Mouse (Mus musculus): ENCODE measurements around the gene Slc24a3.

Slc24a3 gene

DNA sequence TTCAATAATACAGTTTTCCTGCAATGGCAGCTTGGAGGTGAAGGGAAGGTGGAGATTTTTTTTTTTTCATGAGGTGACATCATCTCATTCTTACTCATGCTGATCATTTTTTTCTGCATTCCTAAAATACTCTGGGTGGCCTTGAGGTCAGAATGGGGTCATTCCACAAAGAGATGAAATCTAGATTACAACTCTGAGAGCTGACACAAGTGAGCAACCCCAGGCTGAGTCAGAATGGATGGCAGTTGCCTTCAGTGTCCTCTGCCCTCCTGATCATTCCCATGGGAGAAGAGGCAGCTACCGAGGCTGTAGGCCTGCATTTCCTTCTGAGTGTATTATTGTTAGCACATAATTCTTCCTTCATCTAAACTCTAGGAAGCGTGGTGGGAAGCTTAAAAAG lies 116.2 kb downstream of the Slc24a3 start:
- in situ Hi-C loops (cut with MboI): no loop called here

DNA sequence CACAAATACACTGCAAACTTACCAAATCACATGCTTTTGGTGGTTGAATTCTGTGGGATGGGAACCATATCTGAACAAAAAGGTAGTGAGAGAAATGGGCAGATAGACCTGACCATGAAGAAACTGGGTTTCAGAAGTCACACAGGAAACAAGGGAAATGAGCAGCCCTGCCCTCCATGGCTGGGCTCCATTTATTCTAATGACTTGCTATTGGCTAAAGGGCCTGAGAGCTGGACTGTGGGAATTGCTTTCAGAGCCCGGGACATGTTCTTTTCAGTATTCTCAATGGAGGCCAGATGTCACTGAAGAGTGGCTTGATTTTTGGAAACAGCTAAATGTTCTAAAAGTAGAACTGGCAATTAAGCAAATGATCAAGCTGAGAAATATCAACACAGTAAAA lies 120.9 kb downstream of the Slc24a3 start:
- in situ Hi-C loops (cut with MboI): no loop called here

DNA sequence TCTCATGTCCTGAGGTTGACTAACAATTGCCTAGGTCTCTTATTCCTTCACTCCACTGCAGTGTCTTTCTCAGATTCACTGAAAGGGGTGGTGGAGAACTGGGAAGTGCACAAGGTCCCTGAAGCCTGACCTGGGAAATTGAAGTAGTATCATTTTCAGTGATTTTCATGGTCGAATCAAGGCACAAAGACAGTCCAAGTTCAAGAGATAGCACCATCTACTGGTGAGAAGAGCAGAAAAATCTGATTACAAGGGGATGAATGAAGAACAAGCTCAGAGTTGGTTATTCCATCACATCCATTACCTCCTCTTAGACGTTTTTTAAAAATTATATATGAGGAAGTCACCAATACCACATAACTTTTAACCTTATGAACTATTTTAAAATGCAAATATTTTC lies 123.9 kb downstream of the Slc24a3 start:
- in situ Hi-C loops (cut with MboI): no loop called here

DNA sequence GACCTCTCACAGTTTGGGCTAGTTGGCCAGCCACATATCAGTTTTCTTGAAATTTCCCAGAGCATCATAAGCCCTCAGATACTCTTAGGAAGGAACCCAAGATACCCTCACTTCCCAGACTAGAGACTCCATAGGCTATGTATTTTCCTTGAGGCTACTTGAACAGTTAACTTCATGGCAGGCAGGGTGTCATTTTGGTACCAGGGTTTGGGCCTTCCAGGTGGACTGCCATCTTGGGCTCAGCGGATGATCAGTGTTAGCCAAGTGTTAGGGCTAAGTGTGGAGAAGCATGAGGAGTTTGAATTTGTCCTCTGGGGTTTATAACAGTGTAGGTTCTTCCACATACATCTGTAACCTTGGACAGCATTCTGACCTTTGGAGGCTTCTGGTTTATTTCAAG lies 124.6 kb downstream of the Slc24a3 start:
- in situ Hi-C loops (cut with MboI): no loop called here

DNA sequence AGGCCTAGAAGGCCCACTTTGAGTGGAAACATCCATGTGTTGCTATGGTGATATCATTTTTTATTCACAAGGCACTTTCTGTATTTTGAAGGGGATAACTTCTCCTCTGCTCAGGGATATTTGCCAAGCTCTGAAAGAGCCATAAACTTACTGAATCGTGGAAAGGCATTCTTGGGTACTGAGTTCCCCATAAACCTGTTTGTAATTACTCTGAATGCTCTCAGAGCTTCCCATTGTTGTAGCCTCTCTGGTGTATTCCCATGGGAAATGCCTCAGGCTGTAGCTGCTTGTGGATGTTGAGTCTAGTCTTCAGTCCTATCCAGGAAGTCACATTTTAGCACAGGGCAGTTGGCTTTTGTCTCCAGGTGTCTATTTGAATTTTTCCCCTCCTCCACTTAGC lies 125.3 kb downstream of the Slc24a3 start:
- in situ Hi-C loops (cut with MboI): no loop called here

DNA sequence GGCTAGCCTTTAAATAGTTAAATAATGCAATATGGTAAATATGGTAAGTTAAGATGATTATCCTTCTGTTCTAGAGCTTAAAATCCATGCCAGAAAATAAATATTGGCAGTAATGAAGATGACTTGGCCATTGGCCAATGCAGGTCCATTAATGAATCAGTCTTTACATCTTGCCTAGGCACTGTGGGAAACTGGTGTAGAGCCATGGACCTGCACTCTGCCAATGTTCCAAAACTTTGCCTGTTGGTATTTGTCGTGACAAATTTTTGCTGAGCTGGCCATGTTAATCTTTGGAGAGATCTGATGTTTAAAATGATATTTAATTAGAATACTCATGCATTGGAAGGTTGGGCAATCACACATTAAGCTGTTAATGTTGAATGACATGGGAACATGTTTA lies 129.4 kb downstream of the Slc24a3 start:
- in situ Hi-C loops (cut with MboI): no loop called here

DNA sequence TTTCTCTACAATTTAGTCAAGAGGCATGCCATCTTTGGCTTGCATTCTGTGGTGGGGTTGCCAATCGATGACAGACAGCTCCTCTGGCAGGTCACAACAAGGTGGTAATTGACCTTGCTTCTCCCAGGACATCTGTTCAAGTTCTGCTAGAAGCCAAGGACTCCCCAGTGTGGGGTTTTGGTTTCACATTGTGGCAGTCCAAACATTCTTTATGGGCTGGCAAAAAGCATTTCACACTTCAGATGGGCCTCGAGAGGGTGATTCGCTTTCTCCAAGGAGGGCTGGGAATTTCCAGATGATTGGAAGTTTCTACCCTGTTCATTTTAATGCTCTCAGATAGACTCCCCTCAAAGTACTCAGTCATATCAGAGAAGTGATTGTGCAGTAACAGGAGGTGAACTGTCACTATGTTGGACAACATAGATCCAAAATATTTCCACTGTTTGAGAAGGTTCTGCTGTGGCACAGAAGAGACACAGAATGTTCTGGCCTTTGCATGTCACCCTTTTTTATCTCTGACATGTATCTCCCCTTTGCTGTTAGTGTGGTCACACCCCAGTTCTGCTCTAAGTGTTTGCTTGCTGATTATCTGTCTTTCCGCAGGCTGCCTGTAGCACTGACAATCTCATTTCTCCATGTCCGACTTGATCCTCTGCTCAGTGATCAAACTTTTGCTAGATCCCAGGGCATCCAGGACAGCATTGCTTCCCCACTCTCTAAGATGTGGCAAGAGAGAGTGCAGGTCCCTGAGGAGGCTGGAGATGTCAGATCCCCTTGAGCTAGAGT lies 132.6 kb downstream of the Slc24a3 start:
- in situ Hi-C loops (cut with MboI): no loop called here

DNA sequence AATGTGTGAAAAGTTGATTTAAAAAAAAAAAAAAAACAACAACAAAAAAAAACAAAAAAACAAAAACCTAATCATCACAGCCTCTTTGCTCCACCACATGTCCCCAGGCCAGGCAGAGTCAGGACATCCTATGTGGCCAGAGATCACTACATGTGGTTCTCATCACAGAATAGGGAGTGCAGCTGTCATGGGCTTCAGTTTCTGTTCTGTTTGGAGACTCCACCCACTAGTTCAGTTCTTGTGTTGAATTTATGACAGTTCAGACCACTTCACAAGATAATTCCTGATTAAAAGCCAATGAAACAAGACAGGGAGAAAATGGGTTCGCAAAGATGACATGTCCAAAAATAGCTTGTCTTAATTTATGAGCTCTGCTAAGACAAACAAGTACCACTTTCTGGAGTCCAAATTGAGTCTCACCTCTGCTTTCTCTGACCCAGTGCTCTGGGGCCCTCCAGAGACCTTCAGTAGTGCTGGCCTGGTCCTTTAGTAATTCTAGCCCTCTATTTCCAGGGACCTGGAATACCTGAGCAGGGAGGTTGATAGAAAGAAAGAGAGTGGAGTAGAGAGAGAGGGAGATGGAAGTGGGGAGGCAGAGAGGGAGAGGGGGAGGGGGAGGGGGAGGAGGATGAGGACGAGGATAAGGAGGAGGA lies 139.8 kb downstream of the Slc24a3 start:
- in situ Hi-C loops (cut with MboI): no loop called here

DNA sequence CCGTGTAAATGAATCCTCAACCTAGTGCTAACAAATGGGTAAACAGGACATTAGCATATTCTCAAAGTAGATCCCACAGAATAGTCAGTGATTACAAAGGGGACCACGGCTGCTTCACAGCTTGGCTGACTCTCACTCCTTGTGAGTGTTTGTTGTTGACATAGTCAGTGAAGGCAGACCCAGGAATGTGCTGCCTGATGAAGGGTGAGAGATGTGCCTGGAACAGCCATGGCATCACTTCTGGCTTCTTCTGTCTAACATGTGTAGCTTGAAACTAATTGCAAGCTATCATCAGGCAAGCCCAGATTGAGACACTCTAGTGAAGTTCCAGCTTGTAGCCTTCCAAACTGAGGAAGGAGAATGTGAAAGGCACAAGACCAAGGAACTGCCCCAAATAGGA lies 151.4 kb downstream of the Slc24a3 start:
- in situ Hi-C loops (cut with MboI): no loop called here

DNA sequence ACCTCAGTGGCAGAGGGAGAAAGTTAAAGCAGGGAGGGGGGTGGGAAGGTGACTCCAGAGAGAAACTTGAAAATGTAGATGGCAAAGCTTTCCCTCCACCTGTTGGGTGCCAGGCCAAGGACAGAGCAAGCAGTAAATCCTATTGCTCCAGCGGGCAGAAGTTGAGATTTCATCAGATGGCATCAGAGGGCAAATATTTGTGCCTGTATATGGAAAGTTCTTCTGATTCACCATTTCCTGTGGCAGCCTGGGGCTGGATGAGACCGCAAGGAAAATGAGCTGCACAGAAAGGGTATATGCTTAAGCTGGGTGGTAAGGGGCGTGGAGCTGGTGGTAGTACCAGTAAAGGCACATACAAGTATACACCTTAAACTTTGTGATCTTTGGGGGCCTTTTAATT lies 153.7 kb downstream of the Slc24a3 start:
- in situ Hi-C loops (cut with MboI): no loop called here

DNA sequence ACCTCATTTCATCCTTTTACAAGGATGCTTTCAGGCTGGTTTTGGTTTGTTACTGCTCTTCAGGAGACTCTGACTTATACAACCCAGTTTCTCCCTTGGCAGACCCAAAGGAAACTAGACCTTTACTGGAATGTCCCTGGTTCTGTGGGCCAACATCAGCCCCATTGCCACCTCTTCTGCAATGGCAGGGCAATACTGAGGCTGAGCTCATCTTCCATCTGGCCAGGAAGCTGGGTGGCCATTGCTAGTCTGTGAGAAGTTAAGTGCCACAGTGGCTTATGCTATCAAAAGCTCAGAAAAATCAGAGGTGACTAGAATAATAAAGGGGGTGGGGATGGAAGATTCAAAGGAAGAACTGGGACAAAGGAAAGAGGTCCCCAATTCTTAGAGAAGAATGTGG lies 154.2 kb downstream of the Slc24a3 start:
- in situ Hi-C loops (cut with MboI): no loop called here

DNA sequence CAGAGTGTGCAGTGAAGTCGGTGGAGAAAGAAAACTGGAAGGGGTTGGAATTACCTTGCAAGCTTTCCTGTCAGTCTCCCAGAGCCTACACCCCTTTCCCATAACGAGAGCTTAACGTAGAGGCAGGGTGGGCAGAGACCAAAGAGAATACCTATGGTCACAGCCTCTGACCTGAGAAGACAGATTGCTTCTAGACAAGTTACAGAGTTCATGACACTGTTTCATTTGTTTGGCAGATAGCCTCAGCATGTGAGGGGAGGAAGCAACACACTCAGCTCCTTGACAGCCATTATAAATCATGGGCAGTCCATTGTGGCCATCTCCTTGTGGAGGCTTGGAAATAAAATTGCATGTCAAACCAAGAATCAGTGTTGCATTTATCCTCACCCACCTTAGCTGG lies 156.9 kb downstream of the Slc24a3 start:
- in situ Hi-C loops (cut with MboI): no loop called here

DNA sequence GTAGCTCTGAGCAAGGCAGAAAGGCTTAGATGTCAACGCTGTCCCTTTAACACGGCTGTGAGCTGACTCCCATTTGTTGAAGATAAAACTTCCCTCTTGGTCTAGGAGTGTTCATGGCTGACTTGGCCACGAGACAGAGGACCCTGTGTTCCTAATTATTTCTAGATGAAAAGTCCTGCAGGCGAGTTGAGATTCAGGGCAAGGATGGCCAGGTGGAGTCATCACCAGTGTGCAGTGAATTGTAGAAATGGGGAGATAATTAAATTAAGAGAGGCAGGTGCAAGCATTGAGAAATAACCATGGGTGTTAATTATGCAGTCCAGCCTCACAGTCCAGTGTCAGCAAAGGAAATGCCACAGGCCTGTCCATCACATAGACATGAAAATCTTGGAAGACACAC lies 158.3 kb downstream of the Slc24a3 start:
- in situ Hi-C loops (cut with MboI): no loop called here

DNA sequence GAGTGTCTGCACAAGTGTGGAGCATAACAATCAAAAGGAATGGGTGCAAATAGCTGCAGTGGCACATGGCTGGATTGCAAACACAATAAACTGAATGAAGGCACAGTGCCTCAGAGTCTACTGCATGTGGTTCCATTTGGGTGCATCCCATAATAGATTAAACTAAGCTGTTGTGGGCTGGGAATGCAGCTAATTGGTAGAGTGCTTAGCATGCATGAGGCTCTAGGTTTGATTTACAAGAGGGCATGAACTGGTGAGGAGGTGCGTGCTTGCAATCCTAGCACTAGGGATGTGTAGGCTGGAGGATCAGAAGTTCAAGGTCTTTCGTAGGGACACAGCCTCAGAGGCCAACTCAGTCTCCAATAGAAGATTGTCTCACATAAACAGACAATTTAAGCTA lies 159.0 kb downstream of the Slc24a3 start:
- in situ Hi-C loops (cut with MboI): no loop called here

DNA sequence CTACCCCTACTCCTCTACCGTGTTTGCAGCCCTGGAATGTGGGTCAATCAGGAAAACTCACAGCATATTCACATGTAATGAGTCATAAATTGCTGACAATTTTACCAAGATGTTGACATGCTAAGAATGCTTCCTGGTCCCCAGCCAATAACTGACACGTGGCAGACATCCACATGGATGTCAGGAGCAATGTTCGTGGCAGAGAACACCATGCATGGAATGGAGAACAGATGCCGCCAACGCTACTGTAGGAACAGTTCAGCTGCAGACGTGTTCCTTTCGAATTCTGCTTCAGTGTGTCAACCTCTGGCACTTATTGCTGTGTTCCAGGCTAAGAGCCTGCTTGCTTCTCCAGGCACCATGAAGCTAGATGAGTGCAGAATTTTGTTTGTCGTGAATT lies 162.2 kb downstream of the Slc24a3 start:
- in situ Hi-C loops (cut with MboI): no loop called here

DNA sequence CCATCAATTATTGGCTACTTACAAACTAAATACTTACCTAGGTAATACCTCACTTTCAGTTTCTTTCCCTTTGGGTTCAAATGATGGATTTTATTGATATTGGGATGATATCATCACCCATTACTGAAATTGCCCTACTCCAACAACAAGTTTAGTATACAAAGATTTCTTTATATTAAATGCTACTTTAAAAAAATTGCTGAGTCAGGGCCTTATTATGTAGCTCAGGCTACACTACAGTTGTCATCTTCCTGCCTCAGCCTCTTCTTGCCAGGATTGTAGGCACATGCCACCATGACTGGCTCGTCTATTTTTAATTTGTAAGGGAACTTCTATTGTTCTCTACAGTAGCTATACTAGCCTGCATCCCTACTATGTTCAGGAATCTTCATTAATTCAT lies 164.0 kb downstream of the Slc24a3 start:
- in situ Hi-C loops (cut with MboI): no loop called here

DNA sequence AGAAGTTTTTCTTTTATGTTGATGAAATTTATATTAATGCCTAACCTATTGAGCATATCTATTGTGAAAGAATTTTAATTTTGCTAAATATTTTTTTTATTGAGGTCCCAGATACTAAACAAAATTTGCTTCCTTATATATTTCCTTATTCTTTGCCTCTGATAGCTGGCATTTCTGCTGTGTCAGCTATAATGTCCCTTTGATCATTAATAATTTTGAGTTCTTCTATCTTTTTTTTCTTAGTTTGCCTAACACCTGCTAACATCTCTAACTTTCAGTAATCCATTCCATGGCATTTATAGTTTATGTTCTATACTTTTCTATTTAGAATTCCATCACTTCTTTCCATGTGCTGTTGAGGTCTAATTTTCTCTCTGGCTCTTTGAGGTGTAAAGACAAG lies 165.9 kb downstream of the Slc24a3 start:
- in situ Hi-C loops (cut with MboI): no loop called here

DNA sequence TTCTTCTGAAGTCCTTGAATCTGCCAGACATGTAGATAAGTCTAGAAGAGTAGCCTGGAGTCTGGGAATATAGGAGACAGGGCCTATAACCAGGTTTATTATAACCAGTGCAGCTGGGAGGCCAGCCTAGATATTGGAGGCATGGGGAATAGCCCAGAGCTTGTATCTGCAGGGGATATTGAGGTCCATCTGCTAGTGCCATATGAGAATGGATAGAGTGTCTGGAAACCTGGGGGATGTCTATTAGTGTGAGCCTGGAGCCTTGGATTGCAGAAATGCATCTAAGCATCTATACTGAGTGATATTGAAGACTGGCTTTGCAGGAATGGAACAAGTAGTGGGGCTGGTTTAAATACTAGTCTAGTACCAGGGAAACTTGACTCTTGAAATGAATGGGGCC lies 168.9 kb downstream of the Slc24a3 start:
- in situ Hi-C loops (cut with MboI): no loop called here

DNA sequence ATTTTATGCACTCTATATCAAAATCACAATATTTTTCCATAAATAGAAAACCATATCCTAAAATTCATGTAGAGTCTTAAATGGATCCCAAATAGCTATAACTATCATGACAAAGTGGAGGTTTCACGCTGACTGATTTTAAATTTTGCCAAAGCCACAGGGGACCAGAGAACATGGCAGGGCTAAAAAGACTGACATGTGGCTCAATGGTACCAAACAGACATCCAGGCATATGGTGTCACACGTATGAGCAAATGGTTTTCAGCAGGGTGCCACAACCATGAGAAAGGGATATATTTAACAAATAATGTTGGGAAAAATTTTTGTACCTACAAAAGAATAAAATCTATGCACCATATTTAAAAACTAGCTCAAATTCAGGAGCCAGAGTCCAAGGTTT lies 173.3 kb downstream of the Slc24a3 start:
- in situ Hi-C loops (cut with MboI): no loop called here

DNA sequence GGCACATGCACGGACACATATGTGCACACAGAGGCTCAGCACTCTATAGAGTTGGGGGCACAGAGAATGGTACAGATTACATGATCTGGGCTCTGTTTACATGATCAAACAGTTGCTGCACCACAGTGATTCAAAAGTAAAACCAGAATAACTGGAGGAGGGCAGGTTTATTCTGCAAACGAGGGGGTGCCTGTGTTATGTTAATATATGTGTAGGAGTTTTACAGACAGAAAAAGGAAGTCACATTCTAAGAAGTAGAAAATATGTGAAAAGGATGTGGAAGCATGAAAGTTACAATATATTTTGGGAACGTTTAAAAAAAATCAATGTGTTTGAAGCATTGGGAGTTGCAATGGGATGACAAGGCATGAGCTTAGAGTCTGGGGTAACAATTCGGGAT lies 175.4 kb downstream of the Slc24a3 start:
- in situ Hi-C loops (cut with MboI): no loop called here

DNA sequence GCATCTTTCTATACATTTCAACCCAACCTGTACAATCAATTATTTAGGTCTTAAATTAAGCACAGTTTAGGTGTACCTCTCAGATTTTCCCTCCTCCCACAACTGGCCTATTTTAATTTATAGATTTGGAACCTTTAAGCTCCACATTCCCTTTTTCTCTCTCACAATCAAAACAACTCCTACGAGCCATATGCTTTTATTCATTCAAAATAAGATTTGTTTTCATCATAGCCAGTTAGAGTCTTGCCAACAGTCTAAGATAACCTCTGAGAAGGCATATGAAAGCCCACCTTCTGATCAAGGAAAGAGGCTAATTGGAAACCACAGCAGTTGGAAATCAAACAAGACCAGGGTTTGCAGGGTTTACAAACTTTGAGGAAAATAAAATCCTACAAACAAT lies 177.0 kb downstream of the Slc24a3 start:
- in situ Hi-C loops (cut with MboI): no loop called here

DNA sequence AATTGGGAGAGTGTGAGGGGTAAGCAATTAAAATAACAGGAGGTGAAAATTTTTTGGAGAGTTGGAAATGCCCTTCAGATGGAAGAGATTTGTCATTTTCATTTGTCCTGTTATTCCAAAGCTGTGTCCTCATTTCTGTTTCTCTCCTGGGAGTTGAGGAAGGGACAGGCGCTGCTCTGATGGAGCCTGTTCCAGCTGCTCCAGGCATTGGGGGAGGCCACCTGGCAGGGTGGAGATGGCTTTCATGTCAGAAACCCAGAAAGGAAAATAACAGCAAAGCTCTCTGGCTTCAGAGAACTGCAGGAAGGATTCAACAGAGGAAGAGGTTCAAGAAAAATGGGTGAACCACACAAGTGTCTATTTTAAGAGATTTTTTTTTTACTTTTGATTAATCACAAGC lies 186.2 kb downstream of the Slc24a3 start:
- in situ Hi-C loops (cut with MboI): no loop called here

DNA sequence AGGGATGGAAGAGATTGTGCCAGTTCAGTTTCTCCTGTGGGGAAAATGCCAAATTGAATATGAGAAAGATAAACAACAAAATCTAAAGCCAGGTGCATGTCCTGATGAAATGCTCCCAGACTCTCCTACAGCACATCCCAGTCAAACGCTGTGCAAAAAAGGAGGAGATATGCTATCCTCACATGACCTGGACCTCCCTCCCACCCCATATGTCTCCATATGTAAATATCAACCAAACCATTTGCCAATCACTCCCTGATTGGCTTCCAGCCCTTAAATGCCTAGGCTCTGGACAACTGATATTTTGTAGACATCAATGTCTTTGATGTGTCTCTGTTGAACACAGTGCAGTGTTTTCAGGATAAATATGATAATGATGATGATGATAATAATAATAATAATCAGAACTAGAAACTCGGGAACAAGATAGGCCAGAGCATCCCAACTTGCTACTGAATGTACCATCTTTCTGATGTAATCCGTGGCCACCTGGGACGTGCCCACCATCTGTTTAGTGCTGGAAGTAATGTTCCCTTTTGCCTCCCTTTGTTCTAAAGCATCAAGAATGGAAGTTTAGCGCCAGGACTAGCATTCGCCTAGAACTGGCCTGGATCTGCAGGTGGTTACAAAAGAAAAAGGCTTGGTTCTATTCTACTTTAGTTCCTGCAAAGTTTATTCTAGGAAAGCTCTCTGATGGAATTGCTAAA lies 190.8 kb downstream of the Slc24a3 start:
- in situ Hi-C loops (cut with MboI): no loop called here

Measured in mature B cell (primary cell).